Mouse (Mus musculus): ENCODE measurements around the gene Nrg4. TPM values are rescaled to one million over a fixed set of nuclear protein-coding genes. Genes with fewer than 3 reads are reported as not detected.

The Nrg4 gene
- polyA plus RNA-seq, 1 experiment from 2014 or later = 1.7 TPM

DNA sequence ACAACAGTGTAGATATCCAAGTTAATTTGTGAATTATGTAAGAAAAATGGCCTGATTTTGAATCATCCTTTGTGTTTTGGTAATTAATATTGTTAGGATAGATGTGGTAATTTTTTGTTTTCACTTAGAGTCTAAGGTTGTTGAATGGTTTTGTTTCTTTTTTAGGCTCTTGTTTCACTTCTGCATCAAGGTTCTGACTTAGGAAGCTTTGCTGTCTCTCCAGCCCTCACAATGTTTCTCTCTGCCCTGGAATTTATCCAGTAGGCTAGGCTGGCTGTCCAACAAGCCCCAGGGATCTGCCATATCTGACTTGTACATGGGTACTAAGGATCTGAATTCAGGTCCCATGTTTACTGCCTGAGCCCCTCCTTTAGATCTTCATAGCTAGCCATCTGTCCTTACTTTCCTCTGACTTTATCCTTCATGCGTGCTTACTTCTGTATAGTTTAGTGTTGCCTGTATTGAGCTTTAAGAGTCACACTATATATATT is 154.4 kb downstream of the Nrg4 start:
- Histone ChIP-seq H3K9ac (no peak overlapping the region), H3K4me1 (replicated peaks) (no peaks in the 10 kb centered on the region), H3K9me3 (no peaks in the 10 kb centered on the region), H3K36me3 (peaks cover 6% of the 10 kb centered on the region), H3K27me3 (no peaks in the 10 kb centered on the region), H3K4me2 (no peak overlapping the region), H3K4me3 (no peak overlapping the region), H3K27ac (no peak overlapping the region)
- ATAC-seq (ENCODE audit: low FRiP score) = no peak
- WGBS = 97% methylated on average over 1 of the region's 1 CpGs

DNA sequence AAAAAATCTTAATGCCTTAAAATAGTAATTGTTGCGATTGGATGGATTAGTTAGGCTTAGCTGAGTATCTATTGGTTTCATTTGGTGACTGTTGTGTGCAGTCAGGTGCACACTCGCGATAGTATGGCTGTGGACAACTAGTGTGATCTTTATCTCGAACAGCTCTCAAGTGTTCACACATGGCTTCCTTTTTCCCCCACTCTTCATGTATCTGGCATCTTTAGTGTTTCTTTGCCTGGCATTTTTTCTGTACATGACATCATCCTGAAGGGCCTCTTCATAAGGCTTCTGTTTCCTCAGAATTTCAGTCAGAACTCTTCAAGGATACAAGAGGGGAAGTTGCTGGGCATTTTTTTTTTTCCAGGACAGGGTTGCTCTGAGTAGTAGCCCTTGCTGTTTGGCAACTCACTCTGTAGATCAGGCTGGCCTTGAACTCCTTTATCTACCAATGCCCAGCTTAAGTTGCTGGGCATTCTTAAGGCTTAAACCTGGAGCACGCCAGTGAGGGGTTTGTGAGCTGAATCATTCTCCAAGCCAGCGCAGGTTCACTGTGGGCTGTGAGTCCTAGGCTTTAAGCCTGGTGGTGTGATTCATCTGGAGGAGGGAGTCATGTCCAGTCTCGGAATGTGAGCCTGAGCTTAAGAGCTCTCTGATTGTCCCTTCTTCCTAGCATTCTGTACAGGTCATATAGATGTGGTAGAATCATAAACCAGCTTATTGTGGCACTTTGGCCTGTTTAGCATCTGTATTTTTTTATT is 155.8 kb downstream of the Nrg4 start:
- Histone ChIP-seq H3K27ac (no peak overlapping the region), H3K4me3 (no peak overlapping the region), H3K4me1 (replicated peaks) (no peaks in the 10 kb centered on the region), H3K9me3 (no peaks in the 10 kb centered on the region), H3K4me2 (no peak overlapping the region), H3K36me3 (peaks cover 16% of the 10 kb centered on the region), H3K9ac (no peak overlapping the region), H3K27me3 (no peaks in the 10 kb centered on the region)
- ATAC-seq (ENCODE audit: low FRiP score) = no peak
- 92% methylated on average over 7 of the region's 7 CpGs for WGBS

Other genes with a start within 250 kb of the Nrg4 start
- gene Ube2q2, start 178.0 kb downstream of the Nrg4 start, polyA plus RNA-seq (2015; fragmentation: Nextera tagmentation; extraction: Ambion mirVana) = 39.9 and 42.3 TPM in 2 replicates
- 84.3 and 85.2 TPM in 2 replicates for gene Fbxo22, start 117.9 kb downstream of the Nrg4 start, polyA plus RNA-seq (2015; fragmentation: Nextera tagmentation; extraction: Ambion mirVana)
- gene Tmem266, start 69 bp upstream of the Nrg4 start, polyA plus RNA-seq (2015; fragmentation: Nextera tagmentation; extraction: Ambion mirVana) = 2.8 and 3.1 TPM in 2 replicates
- gene Etfa, start 185.4 kb upstream of the Nrg4 start, polyA plus RNA-seq (2015; fragmentation: Nextera tagmentation; extraction: Ambion mirVana) = 95.5 and 104 TPM in 2 replicates
- 11.3 and 12.2 TPM in 2 replicates for gene Isl2, start 211.8 kb upstream of the Nrg4 start, polyA plus RNA-seq (2015; fragmentation: Nextera tagmentation; extraction: Ambion mirVana)